Mouse (Mus musculus): ENCODE data around the gene Ifnlr1. TPM values are rescaled to one million over a fixed set of nuclear protein-coding genes. Genes with fewer than 3 reads are reported as not detected.

Ifnlr1 gene
- total RNA-seq, 1 experiment: 3.3 TPM

- in situ Hi-C loops (cut with MboI; ENCODE audit: low sequenced_read_pairs in 2 of 2, unreplicated experiment in 2 of 2): loop anchor here (5.0 to 10.0 kb wide), 2 partner anchors 143 to 150 kb away; no protein-coding TSS in a partner anchor
- Histone ChIP-seq H3K9ac (ENCODE audit: insufficient read depth, low read depth, low read length, poor library complexity, severe bottlenecking) (no peak overlapping the region), H3K36me3 (ENCODE audit: control insufficient read depth, insufficient read depth, low read length, poor library complexity, severe bottlenecking) (no peaks in the 10 kb centered on the region), H3K4me1 (ENCODE audit: control insufficient read depth in 2 of 2, insufficient read depth in 2 of 2, low read length in 2 of 2, poor library complexity in 1 of 2) (peaks cover 0 to 15% of the 10 kb centered on the region in 2 experiments; a peak in 2 of 4 replicates), H3K4me3 (ENCODE audit: insufficient read depth in 1 of 2, low read depth in 1 of 2, low read length in 2 of 2, poor library complexity in 1 of 2, severe bottlenecking in 1 of 2) (no peak overlapping the region), H3K9me3 (ENCODE audit: control insufficient read depth, insufficient read depth, low read depth, low read length) (no peaks in the 10 kb centered on the region), H3K27ac (ENCODE audit: insufficient read depth, low read depth, low read length, poor library complexity, severe bottlenecking) (no peak overlapping the region)
- TF ChIP-seq ZNF384 (IDR thresholded peaks at IDR 0.05; ENCODE audit: low read depth, low read length) (no peak), ZC3H11A (IDR thresholded peaks at IDR 0.05; ENCODE audit: borderline replicate concordance, low read depth, low read length) (peak; percentile 83), HCFC1 (IDR thresholded peaks at IDR 0.05; ENCODE audit: borderline replicate concordance, insufficient read depth, low read length) (no peak), MAFK (IDR thresholded peaks at IDR 0.05; ENCODE audit: insufficient read depth, low read depth, low read length) (no peak), CHD2 (IDR thresholded peaks at IDR 0.05; ENCODE audit: low read depth, low read length) (no peak)
- no peak for DNase-seq (ENCODE audit: low read depth, low spot score)
Observed at GRCm38 (mm10) chr4:135667266-135667844, 18.7 kb upstream of the Ifnlr1 start.

DNA sequence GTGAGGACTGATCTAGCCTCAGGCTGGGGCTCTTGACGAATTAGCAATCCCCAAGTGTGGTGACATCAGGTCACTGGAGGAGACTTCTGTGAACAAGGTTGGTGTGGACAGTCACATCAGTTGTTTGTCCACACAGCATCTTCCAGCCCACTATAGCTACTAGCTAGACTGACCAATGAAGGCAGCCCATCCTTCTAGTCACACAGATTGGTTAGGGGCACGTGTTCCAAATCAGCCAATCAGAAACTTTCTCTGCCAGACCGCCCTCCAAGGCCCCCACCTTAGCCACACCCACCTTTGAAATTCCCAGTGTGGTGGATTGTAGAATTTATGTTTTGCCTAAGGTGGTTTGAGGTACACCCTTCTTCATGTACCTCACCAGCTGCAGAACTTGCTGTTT, 12.6 kb upstream of the Ifnlr1 start:
- peaks cover 1 to 19% of the 10 kb centered on the region in 2 experiments; a peak in 2 of 4 replicates for H3K4me1 ChIP-seq (ENCODE audit: control insufficient read depth in 2 of 2, insufficient read depth in 2 of 2, low read length in 2 of 2, poor library complexity in 1 of 2)
- no peak overlapping the region for H3K9ac ChIP-seq (ENCODE audit: insufficient read depth, low read depth, low read length, poor library complexity, severe bottlenecking)
- H3K9me3 ChIP-seq (ENCODE audit: control insufficient read depth, insufficient read depth, low read depth, low read length): no peaks in the 10 kb centered on the region
- H3K36me3 ChIP-seq (ENCODE audit: control insufficient read depth, insufficient read depth, low read length, poor library complexity, severe bottlenecking): no peaks in the 10 kb centered on the region
- H3K4me3 ChIP-seq (ENCODE audit: insufficient read depth in 1 of 2, low read depth in 1 of 2, low read length in 2 of 2, poor library complexity in 1 of 2, severe bottlenecking in 1 of 2): peak overlapping the region in 1 of 2 experiments; percentile 39; a peak in 2 of 4 replicates
- no peak overlapping the region for H3K27ac ChIP-seq (ENCODE audit: insufficient read depth, low read depth, low read length, poor library complexity, severe bottlenecking)
- TF ChIP-seq ZNF384 (IDR thresholded peaks at IDR 0.05; ENCODE audit: low read depth, low read length) (no peak), CHD2 (IDR thresholded peaks at IDR 0.05; ENCODE audit: low read depth, low read length) (peak; percentile 59; the same call in 1 of the 2 replicates)
- in situ Hi-C loops (cut with MboI; ENCODE audit: low sequenced_read_pairs in 2 of 2, unreplicated experiment in 2 of 2): no loop called here
- peak; percentile 51 for DNase-seq (ENCODE audit: low read depth, low spot score)

DNA sequence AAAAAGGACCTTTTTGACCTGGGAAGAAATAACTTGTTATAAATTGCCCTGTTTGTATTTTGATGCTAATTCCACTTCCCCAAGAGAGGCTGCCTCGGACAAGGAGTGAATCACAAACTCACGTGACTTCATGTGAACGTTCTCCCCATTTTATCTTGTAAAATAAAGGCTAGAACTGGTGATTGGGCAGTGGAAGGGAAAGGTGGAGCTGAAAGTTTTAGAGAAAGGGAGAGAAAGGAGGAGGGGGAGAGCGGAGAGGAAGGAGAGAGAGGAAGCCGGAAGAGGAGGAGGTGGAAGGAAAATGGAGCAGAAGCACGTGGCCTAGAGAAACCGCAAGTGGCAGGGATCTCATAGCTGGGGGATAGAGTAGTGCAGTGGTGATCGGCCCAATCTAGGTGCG, 11.1 kb upstream of the Ifnlr1 start:
- Histone ChIP-seq H3K27ac (ENCODE audit: insufficient read depth, low read depth, low read length, poor library complexity, severe bottlenecking) (peak overlapping the region; percentile 30; the same call in 1 of the 2 replicates), H3K36me3 (ENCODE audit: control insufficient read depth, insufficient read depth, low read length, poor library complexity, severe bottlenecking) (no peaks in the 10 kb centered on the region), H3K4me3 (ENCODE audit: insufficient read depth in 1 of 2, low read depth in 1 of 2, low read length in 2 of 2, poor library complexity in 1 of 2, severe bottlenecking in 1 of 2) (peak overlapping the region in 1 of 2 experiments; percentile 61; a peak in 1 of 4 replicates), H3K9ac (ENCODE audit: insufficient read depth, low read depth, low read length, poor library complexity, severe bottlenecking) (peak overlapping the region; percentile 86; the same call in 1 of the 2 replicates), H3K9me3 (ENCODE audit: control insufficient read depth, insufficient read depth, low read depth, low read length) (no peaks in the 10 kb centered on the region), H3K4me1 (ENCODE audit: control insufficient read depth in 2 of 2, insufficient read depth in 2 of 2, low read length in 2 of 2, poor library complexity in 1 of 2) (peaks cover 1 to 19% of the 10 kb centered on the region in 2 experiments; a peak in 2 of 4 replicates)
- DNase-seq (ENCODE audit: low read depth, low spot score): no peak
- in situ Hi-C loops (cut with MboI; ENCODE audit: low sequenced_read_pairs in 2 of 2, unreplicated experiment in 2 of 2): no loop called here
- TF ChIP-seq CHD2 (IDR thresholded peaks at IDR 0.05; ENCODE audit: low read depth, low read length) (no peak), ZC3H11A (IDR thresholded peaks at IDR 0.05; ENCODE audit: borderline replicate concordance, low read depth, low read length) (no peak), ZNF384 (IDR thresholded peaks at IDR 0.05; ENCODE audit: low read depth, low read length) (no peak), HCFC1 (IDR thresholded peaks at IDR 0.05; ENCODE audit: borderline replicate concordance, insufficient read depth, low read length) (no peak), MAFK (IDR thresholded peaks at IDR 0.05; ENCODE audit: insufficient read depth, low read depth, low read length) (no peak)

- TF ChIP-seq HCFC1 (IDR thresholded peaks at IDR 0.05; ENCODE audit: borderline replicate concordance, insufficient read depth, low read length): no peak
- TF ChIP-seq MAFK (IDR thresholded peaks at IDR 0.05; ENCODE audit: insufficient read depth, low read depth, low read length): no peak
- no peak for TF ChIP-seq CHD2 (IDR thresholded peaks at IDR 0.05; ENCODE audit: low read depth, low read length)
- TF ChIP-seq ZNF384 (IDR thresholded peaks at IDR 0.05; ENCODE audit: low read depth, low read length): no peak
- no peak for TF ChIP-seq ZC3H11A (IDR thresholded peaks at IDR 0.05; ENCODE audit: borderline replicate concordance, low read depth, low read length)
- DNase-seq (ENCODE audit: low read depth, low spot score): no peak
- Histone ChIP-seq H3K4me1 (ENCODE audit: control insufficient read depth in 2 of 2, insufficient read depth in 2 of 2, low read length in 2 of 2, poor library complexity in 1 of 2) (peaks cover 1 to 19% of the 10 kb centered on the region in 2 experiments; a peak in 2 of 4 replicates), H3K27ac (ENCODE audit: insufficient read depth, low read depth, low read length, poor library complexity, severe bottlenecking) (no peak overlapping the region), H3K9me3 (ENCODE audit: control insufficient read depth, insufficient read depth, low read depth, low read length) (no peaks in the 10 kb centered on the region), H3K36me3 (ENCODE audit: control insufficient read depth, insufficient read depth, low read length, poor library complexity, severe bottlenecking) (no peaks in the 10 kb centered on the region), H3K4me3 (ENCODE audit: insufficient read depth in 1 of 2, low read depth in 1 of 2, low read length in 2 of 2, poor library complexity in 1 of 2, severe bottlenecking in 1 of 2) (peak overlapping the region in 1 of 2 experiments; percentile 61; a peak in 1 of 4 replicates), H3K9ac (ENCODE audit: insufficient read depth, low read depth, low read length, poor library complexity, severe bottlenecking) (peak overlapping the region; percentile 86; the same call in 1 of the 2 replicates)
- in situ Hi-C loops (cut with MboI; ENCODE audit: low sequenced_read_pairs in 2 of 2, unreplicated experiment in 2 of 2): no loop called here
Observed at GRCm38 (mm10) chr4:135676476-135676875, 9.6 kb upstream of the Ifnlr1 start.
